Mouse (Mus musculus): ENCODE data around the gene Gtf2f1. TPM values are rescaled to one million over a fixed set of nuclear protein-coding genes. Genes with fewer than 3 reads are reported as not detected.
"Not testable (repeated sequence)": the region's sequence is repeated elsewhere in the genome, so short reads cannot be mapped to it uniquely, and the experiment has no call there.

The Gtf2f1 gene
- 29.1 and 29.3 TPM in 2 replicates for polyA plus RNA-seq (2012; ENCODE audit: insufficient read depth, insufficient read length, missing spikeins)

DNA sequence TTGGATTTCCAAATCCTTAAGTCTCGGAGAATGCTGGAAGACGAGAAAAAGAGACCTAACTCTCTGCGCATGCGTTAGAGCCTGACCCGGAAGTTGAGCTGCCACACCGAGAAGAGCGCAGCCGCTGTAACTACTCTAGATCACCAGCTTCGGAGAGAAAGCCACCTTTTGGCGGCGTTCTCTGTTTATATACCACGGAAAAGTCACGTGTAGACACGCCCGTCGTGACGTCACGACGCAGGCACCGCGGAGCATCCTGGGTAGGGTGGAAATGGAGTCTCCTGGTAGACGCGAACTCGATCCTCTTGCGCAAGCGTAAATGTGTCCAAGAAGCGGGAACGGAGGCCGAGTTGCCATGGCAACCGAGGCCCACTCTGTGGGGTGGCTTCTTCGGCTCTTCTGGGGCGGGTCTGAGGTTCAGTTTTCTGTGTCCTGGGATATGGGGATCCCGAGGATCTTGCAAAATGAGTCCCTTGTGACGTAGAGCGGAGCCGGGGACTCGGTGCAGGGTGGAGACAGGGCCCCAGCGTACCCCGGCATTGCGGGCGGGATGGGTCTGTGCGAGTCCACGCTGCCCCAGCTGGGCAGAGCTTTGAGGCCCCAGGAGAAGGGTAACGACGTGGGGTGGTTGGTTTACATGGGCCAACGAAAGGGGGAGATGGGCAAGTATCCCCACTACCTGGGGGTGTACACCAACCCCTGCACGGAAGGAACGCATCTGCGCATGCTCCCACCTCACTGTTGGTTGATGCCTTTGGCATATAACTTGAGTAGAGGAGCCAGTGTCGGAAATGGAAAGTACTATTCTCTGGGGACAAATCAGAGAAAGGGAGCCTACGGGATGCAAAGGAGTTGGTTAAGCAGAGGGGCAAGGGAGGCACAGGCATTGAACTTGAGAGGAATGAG, at the start of gene Gtf2f1, which contains the start of gene Gm17949:
TSS of gene Gtf2f1 (minus strand) at position 53 of the 906 bp plus-strand sequence.
TSS of gene Gm17949 (plus strand) at position 234 of the 906 bp plus-strand sequence.
- Histone ChIP-seq H3K4me1 (ENCODE audit: control insufficient read depth, insufficient read depth, insufficient read length, low read length) (no peaks in the 10 kb centered on the region), H3K27ac (replicated peaks; ENCODE audit: low read depth, low read length) (peak within 1 kb of the TSS; percentile 63), H3K4me3 (ENCODE audit: insufficient read depth, low read depth, low read length) (peak within 1 kb of the TSS; percentile 84)

DNA sequence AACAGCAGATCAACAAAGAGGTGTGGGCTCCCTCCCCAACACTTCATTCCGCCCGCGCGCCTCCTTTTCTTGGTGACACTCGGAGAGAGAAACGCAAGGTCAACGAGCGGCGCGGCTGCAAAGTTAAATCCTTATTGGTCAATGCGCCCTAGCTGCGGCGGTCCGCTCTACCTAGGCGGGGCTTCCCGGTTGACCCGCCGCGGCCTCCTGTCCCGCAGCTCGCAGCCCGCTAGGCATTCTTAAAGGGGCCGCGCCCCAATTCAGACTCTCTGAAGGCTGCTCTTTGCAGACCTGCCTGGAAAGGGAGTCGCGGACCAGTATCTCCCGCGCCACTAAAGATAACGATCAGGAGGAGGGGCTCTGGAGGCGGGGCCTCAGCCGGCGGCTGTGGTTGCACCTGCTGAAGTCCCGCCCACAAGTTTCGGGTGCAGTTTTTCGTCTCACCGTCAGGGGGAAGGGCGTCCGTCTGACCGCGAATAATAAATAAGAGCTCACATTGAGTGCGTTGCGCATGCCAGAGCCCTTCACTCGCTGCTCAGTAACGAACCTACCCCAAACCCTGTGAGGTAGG, 49.2 kb upstream of the Gtf2f1 start:
- Histone ChIP-seq H3K4me3 (ENCODE audit: insufficient read depth, low read depth, low read length) (peak overlapping the region; percentile 90), H3K27ac (replicated peaks; ENCODE audit: low read depth, low read length) (no peak overlapping the region), H3K4me1 (ENCODE audit: control insufficient read depth, insufficient read depth, insufficient read length, low read length) (no peaks in the 10 kb centered on the region)

DNA sequence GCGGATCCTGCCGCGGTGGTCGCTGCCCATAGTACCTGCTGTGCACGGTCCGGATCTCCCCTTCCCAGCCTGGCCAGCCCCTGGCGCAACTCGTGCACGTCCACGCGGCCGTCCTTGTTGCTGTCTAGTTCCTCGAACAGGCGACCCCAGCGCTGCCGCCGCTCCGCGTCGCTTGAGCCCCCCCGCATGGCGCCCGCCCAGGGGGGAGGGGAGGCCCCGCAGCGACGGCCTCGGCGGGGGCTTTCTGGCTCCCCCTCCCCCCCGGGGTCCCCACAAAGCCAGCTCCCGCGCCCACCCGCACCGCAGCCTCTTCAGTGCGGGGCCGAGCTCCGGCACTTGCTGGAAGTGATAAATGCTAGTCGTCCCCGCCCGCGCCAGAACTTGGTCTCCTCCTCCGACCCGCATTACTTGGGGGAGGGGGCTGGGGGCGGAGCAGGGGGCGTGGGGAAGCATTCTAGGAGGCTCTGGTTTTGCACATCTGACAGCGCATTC, 48.4 kb upstream of the Gtf2f1 start, which contains the start of gene Slc25a23:
TSS of gene Slc25a23 (minus strand) at position 378 of the 492 bp plus-strand sequence.
- Histone ChIP-seq H3K4me1 (ENCODE audit: control insufficient read depth, insufficient read depth, insufficient read length, low read length) (no peaks in the 10 kb centered on the region), H3K27ac (replicated peaks; ENCODE audit: low read depth, low read length) (peak within 1 kb of the TSS; percentile 27), H3K4me3 (ENCODE audit: insufficient read depth, low read depth, low read length) (peak within 1 kb of the TSS; percentile 90)

DNA sequence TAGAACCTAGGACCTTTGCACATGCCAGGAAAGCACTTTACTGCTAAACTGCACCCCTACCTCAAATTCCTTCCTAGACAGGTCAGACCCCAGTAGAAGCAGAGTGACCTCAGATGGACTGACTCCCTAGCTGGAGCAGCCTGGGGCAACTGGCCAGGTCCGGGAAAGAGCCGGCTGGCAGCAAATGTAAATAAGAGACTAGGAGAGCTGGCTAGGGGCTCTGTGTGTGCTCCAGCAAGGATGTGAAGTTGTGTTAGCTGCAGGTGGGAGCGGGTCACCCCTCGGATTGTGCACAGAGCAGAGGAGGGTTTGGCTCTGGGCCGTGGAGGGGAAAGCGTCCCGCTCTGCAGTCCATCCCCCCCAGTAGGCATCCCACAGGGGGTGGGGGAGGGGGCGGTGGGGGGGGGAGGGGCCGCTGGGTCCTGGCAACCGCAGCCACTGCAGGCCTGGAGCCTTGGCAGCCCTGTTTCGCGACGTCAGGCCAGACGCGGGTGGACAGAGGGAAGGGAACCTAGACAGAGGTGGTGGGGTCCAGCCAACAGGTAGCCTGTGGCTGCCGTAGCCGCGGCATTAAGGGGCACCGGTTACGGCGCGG, 47.9 kb upstream of the Gtf2f1 start, which contains the start of gene Crb3:
TSS of gene Crb3 (plus strand) at position 215 of the 595 bp plus-strand sequence.
- H3K4me3 ChIP-seq (ENCODE audit: insufficient read depth, low read depth, low read length): peak within 1 kb of the TSS; percentile 90
- H3K4me1 ChIP-seq (ENCODE audit: control insufficient read depth, insufficient read depth, insufficient read length, low read length): no peaks in the 10 kb centered on the region
- H3K27ac ChIP-seq (replicated peaks; ENCODE audit: low read depth, low read length): peak within 1 kb of the TSS; percentile 27

DNA sequence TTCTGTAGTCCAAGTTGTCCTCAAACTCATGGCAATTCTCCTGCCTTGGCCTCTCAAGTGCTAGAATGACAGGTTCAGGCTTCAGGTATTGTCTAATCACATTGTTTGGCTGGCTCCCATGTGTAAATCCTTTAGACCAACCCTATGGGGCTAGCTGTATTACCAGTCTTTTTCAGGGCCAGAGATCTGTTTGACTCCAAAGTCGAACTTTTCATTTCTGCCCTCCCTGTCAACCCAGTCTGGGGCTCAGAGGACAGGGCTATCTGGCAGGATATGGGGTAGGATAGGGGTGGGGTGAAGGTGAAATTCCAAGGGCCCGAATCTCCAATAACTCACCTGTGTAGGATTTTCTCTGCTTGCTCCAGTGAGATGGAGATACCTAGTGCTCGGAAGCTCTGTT, 45.2 kb upstream of the Gtf2f1 start:
- no peak overlapping the region for H3K4me3 ChIP-seq (ENCODE audit: insufficient read depth, low read depth, low read length)
- H3K4me1 ChIP-seq (ENCODE audit: control insufficient read depth, insufficient read depth, insufficient read length, low read length): no peaks in the 10 kb centered on the region
- no peak overlapping the region for H3K27ac ChIP-seq (replicated peaks; ENCODE audit: low read depth, low read length)

DNA sequence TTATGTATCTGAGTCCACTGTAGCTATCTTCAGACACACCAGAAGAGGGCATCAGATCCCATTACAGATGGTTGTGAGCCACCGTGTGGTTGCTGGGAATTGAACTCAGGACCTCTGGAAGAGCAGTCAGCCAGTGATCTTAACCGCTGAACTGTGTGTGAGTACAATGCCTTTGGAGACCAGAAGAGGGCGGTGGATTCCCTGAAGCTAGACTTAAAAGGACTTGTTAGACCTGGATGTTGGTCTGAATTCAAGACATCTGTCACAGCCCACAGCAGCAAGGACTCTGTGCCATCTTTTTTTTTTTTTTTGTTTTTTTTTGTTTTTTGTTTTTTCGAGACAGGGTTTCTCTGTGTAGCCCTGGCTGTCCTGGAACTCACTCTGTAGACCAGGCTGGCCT, 40.6 kb upstream of the Gtf2f1 start:
- not testable (repeated sequence) for H3K4me3 ChIP-seq (ENCODE audit: insufficient read depth, low read depth, low read length); H3K4me1 ChIP-seq (ENCODE audit: control insufficient read depth, insufficient read depth, insufficient read length, low read length); H3K27ac ChIP-seq (replicated peaks; ENCODE audit: low read depth, low read length)

DNA sequence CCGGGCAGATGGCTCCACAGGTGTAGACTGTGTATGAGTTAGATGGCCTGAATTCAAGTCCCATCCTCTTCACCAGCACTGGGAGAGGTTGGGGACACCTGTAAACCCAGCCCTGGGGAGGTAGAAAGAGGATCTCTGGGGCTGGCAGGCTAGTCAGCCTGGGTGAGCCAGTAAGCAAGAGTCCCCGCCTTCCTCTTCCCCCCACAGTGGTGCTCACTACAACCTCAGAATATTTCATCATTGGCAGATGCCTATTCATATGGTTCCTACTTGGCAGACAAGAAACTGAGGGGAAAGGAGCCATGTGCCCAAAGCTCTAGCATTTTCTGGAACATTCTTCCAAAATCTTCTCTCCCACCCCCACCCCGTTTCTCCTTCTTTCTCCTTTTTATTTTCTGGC, 37.7 kb upstream of the Gtf2f1 start:
- no peak overlapping the region for H3K4me3 ChIP-seq (ENCODE audit: insufficient read depth, low read depth, low read length)
- H3K27ac ChIP-seq (replicated peaks; ENCODE audit: low read depth, low read length): no peak overlapping the region
- no peaks in the 10 kb centered on the region; the same call in 1 of the 2 replicates for H3K4me1 ChIP-seq (ENCODE audit: control insufficient read depth, insufficient read depth, insufficient read length, low read length)

DNA sequence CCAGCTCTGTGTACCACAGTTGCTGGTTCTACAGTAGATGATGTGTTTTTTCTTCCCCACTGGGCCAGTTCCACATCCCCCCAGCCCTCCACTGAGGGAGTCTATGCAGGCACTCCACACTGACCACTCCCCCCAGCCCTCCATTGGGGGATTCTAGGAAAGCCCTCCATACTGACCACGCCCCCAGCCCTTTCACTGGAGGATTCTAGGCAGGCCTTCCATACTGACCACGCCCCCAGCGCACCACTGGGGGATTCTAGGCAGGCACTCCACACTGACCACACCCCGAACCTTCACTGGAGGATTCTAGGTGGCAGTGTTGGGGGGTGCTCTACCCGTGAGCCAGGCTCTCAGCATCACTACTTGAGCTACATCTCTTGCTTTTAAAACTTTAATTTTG, 36.3 kb upstream of the Gtf2f1 start:
- no peak overlapping the region for H3K4me3 ChIP-seq (ENCODE audit: insufficient read depth, low read depth, low read length)
- H3K4me1 ChIP-seq (ENCODE audit: control insufficient read depth, insufficient read depth, insufficient read length, low read length): no peaks in the 10 kb centered on the region; the same call in 1 of the 2 replicates
- no peak overlapping the region for H3K27ac ChIP-seq (replicated peaks; ENCODE audit: low read depth, low read length)

DNA sequence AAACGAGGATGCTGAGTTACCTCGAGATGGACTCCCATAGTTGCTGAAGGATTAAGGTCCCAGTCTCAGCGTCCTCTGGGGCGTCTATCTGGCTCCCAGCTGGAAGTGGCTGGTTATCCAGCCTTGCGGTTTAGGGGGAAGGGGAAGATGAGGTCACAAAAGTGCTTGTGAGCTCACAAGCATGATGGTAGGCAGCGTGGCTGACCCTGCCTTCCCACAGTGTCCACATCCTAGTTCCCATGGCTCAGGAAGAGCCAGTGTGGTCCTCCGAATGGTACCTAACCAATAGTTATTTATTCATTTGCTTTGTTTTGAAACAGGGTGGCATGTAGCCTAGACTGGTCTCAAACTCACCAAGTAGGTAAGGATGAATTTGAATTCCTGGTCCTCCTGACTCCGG, 30.5 kb upstream of the Gtf2f1 start, which contains the start of gene Slc25a41:
TSS of gene Slc25a41 (minus strand) at position 101 of the 400 bp plus-strand sequence.
- no peak within 1 kb of the TSS for H3K4me3 ChIP-seq (ENCODE audit: insufficient read depth, low read depth, low read length)
- no peak within 1 kb of the TSS for H3K27ac ChIP-seq (replicated peaks; ENCODE audit: low read depth, low read length)
- H3K4me1 ChIP-seq (ENCODE audit: control insufficient read depth, insufficient read depth, insufficient read length, low read length): no peaks in the 10 kb centered on the region

DNA sequence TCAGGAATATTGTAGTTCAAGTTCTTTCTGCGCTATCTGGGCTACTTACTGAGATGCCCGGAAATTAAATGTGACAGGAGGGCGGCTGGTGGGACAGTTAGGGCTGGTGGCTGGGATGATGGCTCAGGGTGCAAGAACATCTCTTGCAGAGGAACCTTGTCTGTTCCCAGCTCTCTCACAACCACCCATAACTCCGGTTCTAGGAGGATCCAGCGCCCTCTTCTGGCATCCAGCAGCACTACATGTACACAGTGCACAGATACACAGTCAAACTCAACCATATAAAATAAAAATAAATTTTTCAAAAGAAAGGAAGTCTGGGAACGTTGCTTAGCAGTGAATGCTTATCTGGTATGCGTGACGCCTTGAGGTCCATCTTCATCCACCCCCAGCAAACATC, 27.9 kb upstream of the Gtf2f1 start:
- no peak overlapping the region for H3K27ac ChIP-seq (replicated peaks; ENCODE audit: low read depth, low read length)
- no peaks in the 10 kb centered on the region for H3K4me1 ChIP-seq (ENCODE audit: control insufficient read depth, insufficient read depth, insufficient read length, low read length)
- H3K4me3 ChIP-seq (ENCODE audit: insufficient read depth, low read depth, low read length): no peak overlapping the region

DNA sequence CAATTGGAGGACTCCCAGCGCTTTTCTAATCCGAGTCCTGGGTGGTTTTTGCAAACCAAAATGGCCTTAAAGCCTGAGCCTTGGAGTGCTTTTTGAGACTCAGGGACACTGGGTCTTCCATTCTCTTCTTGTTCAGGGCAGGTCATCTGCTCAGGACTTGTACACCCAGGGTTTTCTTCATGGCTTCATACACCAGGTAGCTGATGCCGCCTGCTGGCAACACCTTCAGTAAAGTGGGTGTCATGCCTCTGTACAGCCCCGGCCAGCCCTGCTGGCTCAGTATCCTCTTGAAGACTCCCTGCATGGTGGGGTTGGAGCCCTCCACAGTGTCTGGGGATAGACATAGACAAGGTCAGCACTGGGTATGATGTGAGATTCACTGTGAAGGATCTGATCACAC, 21.8 kb upstream of the Gtf2f1 start:
- peaks cover 8% of the 10 kb centered on the region; the same call in 1 of the 2 replicates for H3K4me1 ChIP-seq (ENCODE audit: control insufficient read depth, insufficient read depth, insufficient read length, low read length)
- peak overlapping the region; percentile 60; the same call in 1 of the 2 replicates for H3K4me3 ChIP-seq (ENCODE audit: insufficient read depth, low read depth, low read length)
- H3K27ac ChIP-seq (replicated peaks; ENCODE audit: low read depth, low read length): no peak overlapping the region

DNA sequence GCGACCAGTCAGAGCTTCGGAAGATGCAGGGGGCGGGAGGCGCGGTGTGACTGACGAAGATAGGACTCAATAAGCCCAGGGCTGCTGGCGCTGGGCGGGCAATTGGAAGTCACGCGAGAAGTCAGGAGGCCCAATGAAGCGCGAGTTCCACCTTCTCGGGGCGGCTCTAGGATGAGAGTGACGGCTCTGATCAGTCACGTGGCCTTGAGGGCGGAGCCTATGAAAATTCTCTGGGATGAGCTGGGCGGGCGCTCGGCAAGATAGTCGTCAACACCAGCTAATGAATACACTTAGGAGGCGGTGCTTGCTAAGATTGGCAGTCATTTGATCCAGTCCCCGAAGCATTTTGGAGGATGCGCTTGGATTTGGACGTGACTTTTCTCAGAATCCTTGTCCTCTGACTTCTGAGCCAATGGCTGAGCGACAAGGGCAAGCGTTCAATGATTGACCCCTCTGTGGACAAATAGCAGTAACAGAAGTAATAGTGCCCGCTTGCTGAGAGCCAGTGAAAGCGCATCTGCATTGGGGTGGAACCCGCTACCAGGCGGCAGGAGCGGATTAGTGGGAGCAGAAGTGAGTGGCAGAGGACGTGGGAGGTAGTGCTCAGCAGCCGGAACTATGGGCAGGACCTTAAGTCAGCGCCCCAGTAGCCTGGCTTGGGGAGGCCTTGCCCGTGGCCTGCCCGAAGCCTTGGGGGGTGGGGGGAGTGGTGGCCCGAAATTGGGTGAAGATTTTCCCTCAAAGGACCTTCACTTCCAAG, 20.8 kb upstream of the Gtf2f1 start:
- peak overlapping the region; percentile 60 for H3K4me3 ChIP-seq (ENCODE audit: insufficient read depth, low read depth, low read length)
- H3K4me1 ChIP-seq (ENCODE audit: control insufficient read depth, insufficient read depth, insufficient read length, low read length): peaks cover 8% of the 10 kb centered on the region; the same call in 1 of the 2 replicates

DNA sequence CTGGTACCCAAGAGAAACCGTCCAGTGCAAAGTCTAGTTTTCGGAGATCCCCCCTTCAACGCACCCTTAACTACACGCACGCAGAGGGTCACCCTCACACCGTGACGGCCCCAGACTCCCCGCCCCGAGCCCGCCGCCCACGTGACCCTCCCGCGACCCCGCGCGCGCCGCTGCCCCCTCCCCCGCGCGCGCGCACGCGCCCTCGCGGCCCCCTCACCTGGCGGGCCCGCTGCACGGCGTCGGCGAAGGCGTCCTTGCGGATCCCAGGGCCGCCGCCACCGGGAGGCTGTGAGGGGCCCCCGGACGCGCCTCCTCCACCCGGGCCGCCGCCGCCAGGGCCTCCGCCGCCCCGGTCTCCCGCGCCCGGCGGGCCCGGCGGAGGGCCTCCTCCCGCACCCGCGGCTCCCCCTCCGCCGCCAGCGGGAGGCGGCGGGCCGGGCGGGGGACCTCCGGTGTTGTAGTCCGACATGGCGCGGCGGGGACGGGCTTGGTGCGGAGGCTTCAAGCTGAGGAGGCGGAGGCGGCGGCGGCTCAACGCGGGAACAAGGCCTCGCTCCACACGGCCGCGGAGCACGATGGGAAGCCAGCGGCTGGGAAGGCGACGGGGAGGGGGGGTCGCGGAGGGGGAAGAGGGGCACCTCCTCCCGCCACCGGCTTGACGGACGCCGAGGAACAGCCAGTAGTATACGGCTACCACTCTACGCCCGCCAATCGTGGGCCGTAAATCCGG, 20.0 kb upstream of the Gtf2f1 start, which contains the start of gene Khsrp:
TSS of gene Khsrp (minus strand) at position 592 of the 730 bp plus-strand sequence.
- Histone ChIP-seq H3K27ac (replicated peaks; ENCODE audit: low read depth, low read length) (peak within 1 kb of the TSS; percentile 76), H3K4me1 (ENCODE audit: control insufficient read depth, insufficient read depth, insufficient read length, low read length) (peaks cover 8% of the 10 kb centered on the region; the same call in 1 of the 2 replicates), H3K4me3 (ENCODE audit: insufficient read depth, low read depth, low read length) (peak within 1 kb of the TSS; percentile 73)

More for the DNA sequence above, 20.8 kb upstream of the Gtf2f1 start:
- H3K27ac ChIP-seq (replicated peaks; ENCODE audit: low read depth, low read length): peak overlapping the region; percentile 76
